Mouse (Mus musculus) embryonic facial prominence, embryonic 12.5 days (tissue): ENCODE data around the gene Nudcd2. TPM values are rescaled to one million over a fixed set of nuclear protein-coding genes. Genes with fewer than 3 reads are reported as not detected.

Experiments
- ATAC-seq: fragments of 200-750 bp; cut with Nextera tagmentation; 2 replicates; pipeline ENCODE4 v1.8.0; 2017; ENCODE audit not compliant: insufficient number of reproducible peaks, insufficient read depth, low FRiP score, low TSS enrichment
- H3K27ac ChIP-seq: fragments of 300-500 bp; sonication (generic); 2 replicates; pipeline ENCODE4 v1.5.1; 2016; ENCODE audit warnings: mild to moderate bottlenecking
- H3K27me3 ChIP-seq: fragments of 300-500 bp; sonication (generic); 2 replicates; pipeline ENCODE4 v1.6.1; 2016; ENCODE audit warnings: mild to moderate bottlenecking, moderate library complexity
- H3K36me3 ChIP-seq: fragments of 300-500 bp; sonication (generic); 2 replicates; pipeline ENCODE4 v1.6.1; 2016; ENCODE audit warnings: mild to moderate bottlenecking
- H3K4me1 ChIP-seq: fragments of 300-500 bp; sonication (generic); 2 replicates; pipeline ENCODE4 v1.6.1; 2016
- H3K4me2 ChIP-seq: fragments of 300-500 bp; sonication (generic); replicated peaks from 2 replicates; pipeline ENCODE4 v1.6.1; 2016; ENCODE audit warnings: mild to moderate bottlenecking, moderate library complexity
- H3K4me3 ChIP-seq: fragments of 300-500 bp; sonication (generic); 2 replicates; pipeline ENCODE4 v1.5.1; 2016; ENCODE audit warnings: mild to moderate bottlenecking
- H3K9ac ChIP-seq: fragments of 300-500 bp; sonication (generic); 2 replicates; pipeline ENCODE4 v1.6.1; 2016; ENCODE audit warnings: mild to moderate bottlenecking, moderate library complexity
- H3K9me3 ChIP-seq: fragments of 300-500 bp; sonication (generic); 2 replicates; pipeline ENCODE4 v1.6.1; 2016; ENCODE audit warnings: mild to moderate bottlenecking, moderate library complexity
- WGBS: fragments of 180-500 bp; shearing (Covaris S2); methylation state at CpG from one replicate; pipeline ENCODE4 v1.1.7; 2016; 5-methylcytosine and 5-hydroxymethylcytosine counted together
- polyA plus RNA-seq: library from polyadenylated mRNA; unstranded; fragments of >200 nt; fragmentation: Nextera tagmentation; extraction: Ambion mirVana; gene quantifications from 2 replicates; pipeline ENCODE4 v1.2.1, GENCODE M21; 2016

Nudcd2 gene
- polyA plus RNA-seq, 1 experiment from 2014 or later, result 178 TPM

DNA sequence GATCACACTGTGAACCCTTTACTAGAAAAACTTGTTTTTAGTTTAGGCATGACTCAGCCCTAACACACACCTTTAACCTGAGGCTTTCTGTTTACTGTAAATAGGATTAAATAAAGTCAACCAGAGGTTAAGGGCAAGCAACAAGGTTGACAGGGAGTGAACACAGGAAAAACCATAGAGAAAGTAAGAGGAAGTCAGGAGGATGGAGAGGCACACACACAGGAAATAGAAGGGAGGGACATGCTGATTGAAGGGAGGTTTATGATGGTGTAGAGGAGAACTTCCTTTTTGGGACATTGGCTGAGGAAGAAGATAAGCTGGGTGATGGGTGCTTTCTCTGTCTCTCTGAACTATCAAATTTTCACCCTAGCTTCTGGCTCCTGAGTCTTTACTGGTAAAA, 15.1 kb upstream of the Nudcd2 start:
- H3K36me3 ChIP-seq, result peaks cover 83% of the 10 kb centered on the region
- no peaks in the 10 kb centered on the region for H3K4me1 ChIP-seq
- H3K9me3 ChIP-seq, result no peaks in the 10 kb centered on the region
- no peak for ATAC-seq
- H3K4me3 ChIP-seq, result no peak overlapping the region
- no peaks in the 10 kb centered on the region for H3K27me3 ChIP-seq
- no peak overlapping the region for H3K27ac ChIP-seq
- no peak overlapping the region for H3K4me2 ChIP-seq
- no peak overlapping the region for H3K9ac ChIP-seq

- Histone ChIP-seq H3K27ac (0 out of 2 replicates have a peak overlapping the region, but pooled peaks have one; percentile 17), H3K36me3 (peaks cover 24% of the 10 kb centered on the region)
- peak; percentile 48 for ATAC-seq
Measured at GRCm38 (mm10) chr11:40732997-40733338, 499 bp upstream of the Nudcd2 start.

GRCm38 (mm10) chr11:40734251-40734752, 835 bp downstream of the Nudcd2 start:
- peaks cover 22% of the 10 kb centered on the region for H3K4me1 ChIP-seq
- no peaks in the 10 kb centered on the region for H3K27me3 ChIP-seq
- H3K9ac ChIP-seq, result peak overlapping the region; percentile 90
- peak overlapping the region; percentile 68 for H3K4me2 ChIP-seq
- peaks cover 24% of the 10 kb centered on the region for H3K36me3 ChIP-seq
- H3K9me3 ChIP-seq, result no peaks in the 10 kb centered on the region
- peak overlapping the region; percentile 93 for H3K4me3 ChIP-seq
- no peak for ATAC-seq
- peak overlapping the region; percentile 87 for H3K27ac ChIP-seq
- WGBS, result 5% methylated on average over 11 of the region's 11 CpGs

More at GRCm38 (mm10) chr11:40732997-40733338, 499 bp upstream of the Nudcd2 start:
- peak overlapping the region; percentile 91 for H3K4me2 ChIP-seq
- peak overlapping the region; percentile 93 for H3K4me3 ChIP-seq
- H3K4me1 ChIP-seq, result peaks cover 22% of the 10 kb centered on the region
- no peaks in the 10 kb centered on the region for H3K9me3 ChIP-seq
- WGBS, result 2% methylated on average over 14 of the region's 14 CpGs
- no peaks in the 10 kb centered on the region for H3K27me3 ChIP-seq
- peak overlapping the region; percentile 65 for H3K9ac ChIP-seq

DNA sequence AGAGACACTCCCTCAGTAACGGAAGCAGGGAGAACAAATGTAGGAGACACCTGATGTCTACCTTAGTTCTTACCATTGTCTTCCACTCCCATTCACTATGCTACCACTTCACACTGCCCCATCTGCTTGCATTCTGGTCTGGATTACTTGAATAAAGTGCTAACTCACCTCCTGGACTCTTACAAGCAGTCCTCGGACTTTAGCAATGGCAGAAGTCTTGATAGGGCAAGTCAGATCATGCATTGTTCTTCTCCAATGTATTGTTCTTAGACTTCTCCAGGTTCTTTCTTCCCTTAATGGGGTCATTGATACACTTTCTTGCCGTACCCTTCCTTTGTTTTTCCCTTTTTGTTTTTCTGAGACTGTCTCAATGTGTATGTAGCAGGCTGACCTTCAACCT, 3.9 kb downstream of the Nudcd2 start:
- no peak overlapping the region for H3K4me2 ChIP-seq
- 86% methylated on average over 3 of the region's 3 CpGs for WGBS

GRCm38 (mm10) chr11:40741605-40742262, 8.3 kb downstream of the Nudcd2 start:
- ATAC-seq, result no peak
- no peaks in the 10 kb centered on the region for H3K4me1 ChIP-seq
- no peak overlapping the region for H3K9ac ChIP-seq
- H3K27ac ChIP-seq, result no peak overlapping the region
- H3K4me3 ChIP-seq, result no peak overlapping the region
- 90% methylated on average over 12 of the region's 12 CpGs for WGBS
- H3K27me3 ChIP-seq, result no peaks in the 10 kb centered on the region
- H3K4me2 ChIP-seq, result no peak overlapping the region
- peaks cover 29% of the 10 kb centered on the region for H3K36me3 ChIP-seq
- H3K9me3 ChIP-seq, result no peaks in the 10 kb centered on the region

More for the DNA sequence above, 3.9 kb downstream of the Nudcd2 start:
- Histone ChIP-seq H3K4me3 (no peak overlapping the region), H3K27me3 (no peaks in the 10 kb centered on the region), H3K36me3 (peaks cover 33% of the 10 kb centered on the region), H3K4me1 (peaks cover 13% of the 10 kb centered on the region), H3K27ac (no peak overlapping the region), H3K9me3 (no peaks in the 10 kb centered on the region), H3K9ac (no peak overlapping the region)
- ATAC-seq, result no peak

GRCm38 (mm10) chr11:40744348-40744747, 10.9 kb downstream of the Nudcd2 start:
- peaks cover 10% of the 10 kb centered on the region for H3K36me3 ChIP-seq
- H3K4me3 ChIP-seq, result no peak overlapping the region
- no peak for ATAC-seq
- no peaks in the 10 kb centered on the region for H3K27me3 ChIP-seq
- H3K4me1 ChIP-seq, result no peaks in the 10 kb centered on the region
- no peaks in the 10 kb centered on the region for H3K9me3 ChIP-seq
- 84% methylated on average over 3 of the region's 3 CpGs for WGBS
- no peak overlapping the region for H3K9ac ChIP-seq
- no peak overlapping the region for H3K27ac ChIP-seq
- no peak overlapping the region for H3K4me2 ChIP-seq

DNA sequence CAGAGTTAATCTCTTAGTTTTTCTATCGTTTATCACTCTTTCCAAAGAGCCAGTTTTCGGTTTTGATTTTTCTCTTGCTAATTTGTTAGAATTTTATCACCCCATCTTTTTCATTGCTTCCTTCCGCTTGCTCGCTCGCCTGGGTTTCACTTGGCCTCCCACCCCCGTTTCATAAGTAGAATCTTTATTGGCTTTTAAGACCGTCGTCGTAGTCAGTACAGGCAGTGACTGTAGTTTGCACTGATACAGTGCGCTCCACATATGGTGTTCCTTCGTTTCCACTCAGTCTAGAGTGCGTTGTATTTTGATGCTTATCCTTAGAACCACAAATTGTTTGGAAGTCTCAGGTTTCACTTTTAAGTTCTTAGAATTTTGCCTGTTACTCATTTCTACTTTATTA, 12.9 kb downstream of the Nudcd2 start:
- ATAC-seq, result no peak
- Histone ChIP-seq H3K36me3 (peaks cover 7% of the 10 kb centered on the region), H3K9ac (no peak overlapping the region), H3K4me2 (no peak overlapping the region), H3K27me3 (no peaks in the 10 kb centered on the region), H3K4me3 (no peak overlapping the region), H3K9me3 (no peaks in the 10 kb centered on the region), H3K27ac (no peak overlapping the region), H3K4me1 (no peaks in the 10 kb centered on the region)
- WGBS, result 82% methylated on average over 12 of the region's 12 CpGs

GRCm38 (mm10) chr11:40747716-40748115, 14.2 kb downstream of the Nudcd2 start:
- no peaks in the 10 kb centered on the region for H3K4me1 ChIP-seq
- 66% methylated on average over 2 of the region's 2 CpGs for WGBS
- no peak for ATAC-seq
- H3K9ac ChIP-seq, result no peak overlapping the region
- 0 out of 2 replicates have a peak, but pooled peaks cover 2% of the 10 kb centered on the region for H3K36me3 ChIP-seq
- H3K27ac ChIP-seq, result no peak overlapping the region
- H3K4me2 ChIP-seq, result no peak overlapping the region
- H3K4me3 ChIP-seq, result no peak overlapping the region
- H3K27me3 ChIP-seq, result no peaks in the 10 kb centered on the region
- no peaks in the 10 kb centered on the region for H3K9me3 ChIP-seq

- no peak for ATAC-seq
- H3K9me3 ChIP-seq, result no peaks in the 10 kb centered on the region
- 0 out of 2 replicates have a peak, but pooled peaks cover 2% of the 10 kb centered on the region for H3K36me3 ChIP-seq
- H3K4me1 ChIP-seq, result peaks cover 10% of the 10 kb centered on the region; the same call in 1 of the 2 replicates
- peak overlapping the region; percentile 79; the same call in 1 of the 2 replicates for H3K4me2 ChIP-seq
- H3K9ac ChIP-seq, result no peak overlapping the region
- H3K4me3 ChIP-seq, result no peak overlapping the region
- no peak overlapping the region for H3K27ac ChIP-seq
- H3K27me3 ChIP-seq, result no peaks in the 10 kb centered on the region
- 61% methylated on average over 6 of the region's 6 CpGs for WGBS
Measured at GRCm38 (mm10) chr11:40753836-40754235, 20.4 kb downstream of the Nudcd2 start.

GRCm38 (mm10) chr11:40754664-40755107, 21.2 kb downstream of the Nudcd2 start:
- no peaks in the 10 kb centered on the region for H3K27me3 ChIP-seq
- H3K9ac ChIP-seq, result peak overlapping the region; percentile 75
- H3K4me1 ChIP-seq, result peaks cover 10% of the 10 kb centered on the region; the same call in 1 of the 2 replicates
- WGBS, result 2% methylated on average over 19 of the region's 19 CpGs
- H3K4me2 ChIP-seq, result peak overlapping the region; percentile 79
- H3K36me3 ChIP-seq, result 0 out of 2 replicates have a peak, but pooled peaks cover 2% of the 10 kb centered on the region
- no peaks in the 10 kb centered on the region for H3K9me3 ChIP-seq
- peak overlapping the region; percentile 76 for H3K4me3 ChIP-seq
- H3K27ac ChIP-seq, result no peak overlapping the region
- no peak; the same call in none of the 2 replicates for ATAC-seq

DNA sequence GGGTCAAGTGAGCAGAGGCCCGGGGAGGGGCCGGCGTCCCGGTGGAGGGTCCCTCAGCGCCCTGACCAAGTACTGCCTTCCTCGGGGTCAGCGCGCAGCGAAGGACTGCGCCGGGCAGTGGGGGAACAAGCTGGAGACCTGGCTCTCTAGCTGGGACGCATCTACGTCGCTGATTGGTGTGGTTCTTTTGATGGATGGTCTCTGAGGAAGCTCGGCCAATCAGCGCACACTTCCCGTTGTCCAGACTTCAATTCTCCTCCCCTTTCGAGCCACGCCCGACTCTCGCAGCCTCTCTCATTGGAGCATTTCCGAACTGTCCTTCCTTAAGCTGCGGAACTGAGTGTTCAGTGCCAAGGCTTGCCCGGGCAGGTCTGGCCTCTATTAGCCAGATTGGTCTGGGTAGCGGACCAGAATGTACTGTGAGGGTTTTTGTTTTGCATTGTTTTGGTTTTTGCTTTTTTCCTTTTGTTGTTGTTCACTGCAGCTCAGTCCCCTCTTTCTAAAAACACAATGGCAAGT, 21.7 kb downstream of the Nudcd2 start, which contains the start of gene Ccng1:
Gene Ccng1 (minus strand): TSS at position 203 of the 519 bp plus-strand sequence.
- under 1% methylated on average over 25 of the region's 25 CpGs for WGBS
- H3K27ac ChIP-seq, result no peak within 1 kb of the TSS

DNA sequence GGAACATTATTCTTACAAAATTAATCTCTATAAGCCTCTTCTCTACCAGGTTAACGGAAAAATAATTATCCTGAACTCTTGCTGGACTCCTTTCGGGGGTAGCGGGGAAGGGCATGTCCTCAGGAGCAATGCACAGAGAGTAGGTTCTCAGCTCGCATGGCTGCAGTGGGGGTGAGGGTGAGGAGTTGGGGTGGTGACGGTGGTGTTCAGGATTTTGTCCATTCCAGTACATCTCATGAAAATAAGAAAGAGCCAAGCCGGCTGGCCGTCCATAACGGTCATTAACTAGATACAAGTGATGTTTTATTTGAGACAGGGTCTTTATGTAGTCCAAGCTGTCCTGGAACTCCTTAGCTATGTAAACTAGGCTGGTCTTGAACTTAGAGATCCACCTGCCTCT, 22.5 kb downstream of the Nudcd2 start:
- Histone ChIP-seq H3K4me2 (peak overlapping the region; percentile 79; the same call in 1 of the 2 replicates), H3K9me3 (no peaks in the 10 kb centered on the region), H3K27me3 (no peaks in the 10 kb centered on the region), H3K9ac (no peak overlapping the region), H3K4me1 (peaks cover 10% of the 10 kb centered on the region; the same call in 1 of the 2 replicates), H3K4me3 (no peak overlapping the region), H3K27ac (no peak overlapping the region), H3K36me3 (0 out of 2 replicates have a peak, but pooled peaks cover 2% of the 10 kb centered on the region)
- ATAC-seq, result no peak
- 85% methylated on average over 8 of the region's 8 CpGs for WGBS

More for the DNA sequence above, 21.7 kb downstream of the Nudcd2 start, which contains the start of gene Ccng1:
- peak; percentile 98 for ATAC-seq
- H3K27me3 ChIP-seq, result no peaks in the 10 kb centered on the region
- no peaks in the 10 kb centered on the region for H3K9me3 ChIP-seq
- peak within 1 kb of the TSS; percentile 79 for H3K4me2 ChIP-seq
- peak within 1 kb of the TSS; percentile 75 for H3K9ac ChIP-seq
- peak within 1 kb of the TSS; percentile 76 for H3K4me3 ChIP-seq
- H3K4me1 ChIP-seq, result peaks cover 10% of the 10 kb centered on the region; the same call in 1 of the 2 replicates
- H3K36me3 ChIP-seq, result 0 out of 2 replicates have a peak, but pooled peaks cover 2% of the 10 kb centered on the region
